Mouse (Mus musculus): ENCODE measurements at regions not wholly inside any gene's neighbourhood (a gene's known extent, or its start where the extent isn't known, plus 50 kb on each side); places are given as distances from the start of the nearest gene placed in this dataset.

DNA sequence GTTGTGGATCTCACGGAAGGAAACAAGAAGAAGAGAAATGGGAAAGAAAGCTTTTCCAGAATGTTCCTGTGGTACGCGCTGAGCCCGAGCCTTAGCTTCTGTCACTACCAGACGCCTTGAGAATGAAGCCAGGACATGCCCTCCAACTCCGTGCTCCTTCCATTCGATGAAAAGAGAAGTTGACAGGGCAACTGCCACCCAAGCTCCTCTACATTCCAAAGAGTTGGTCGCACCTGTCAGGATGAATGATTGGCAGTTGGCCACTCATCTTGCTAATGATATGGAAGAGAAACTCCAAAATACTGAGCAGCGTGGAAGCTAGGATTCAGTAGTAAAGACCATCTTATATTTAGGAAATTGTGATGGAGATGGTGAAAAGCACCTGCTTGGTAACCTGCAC lies 799.5 kb downstream of the Robo1 start:
- TF ChIP-seq POLR2A (IDR thresholded peaks at IDR 0.05; ENCODE audit: low read depth, low read length), result no peak
- no peak for TF ChIP-seq CTCF (IDR thresholded peaks at IDR 0.05; ENCODE audit: borderline replicate concordance, insufficient read depth, low read length)

All from embryonic fibroblast, embryonic 13.5 days (primary cell).